Mouse (Mus musculus): Measurements from ENCODE around the gene Sox13. TPM values are rescaled to one million over a fixed set of nuclear protein-coding genes. Genes with fewer than 3 reads are reported as not detected.

Sox13 gene
- total RNA-seq, 4 experiments from 2014 or later, result 4.0 to 8.7 (median 6.7) TPM

- no peak for DNase-seq (ENCODE audit: low spot score in 2 of 2)
These were observed 20.2 kb downstream of the Sox13 start for GRCm38 (mm10) chr1:133404005-133404404.

GRCm38 (mm10) chr1:133400014-133400725, 24.0 kb downstream of the Sox13 start:
- no peak for DNase-seq (ENCODE audit: low spot score in 2 of 2)

DNA sequence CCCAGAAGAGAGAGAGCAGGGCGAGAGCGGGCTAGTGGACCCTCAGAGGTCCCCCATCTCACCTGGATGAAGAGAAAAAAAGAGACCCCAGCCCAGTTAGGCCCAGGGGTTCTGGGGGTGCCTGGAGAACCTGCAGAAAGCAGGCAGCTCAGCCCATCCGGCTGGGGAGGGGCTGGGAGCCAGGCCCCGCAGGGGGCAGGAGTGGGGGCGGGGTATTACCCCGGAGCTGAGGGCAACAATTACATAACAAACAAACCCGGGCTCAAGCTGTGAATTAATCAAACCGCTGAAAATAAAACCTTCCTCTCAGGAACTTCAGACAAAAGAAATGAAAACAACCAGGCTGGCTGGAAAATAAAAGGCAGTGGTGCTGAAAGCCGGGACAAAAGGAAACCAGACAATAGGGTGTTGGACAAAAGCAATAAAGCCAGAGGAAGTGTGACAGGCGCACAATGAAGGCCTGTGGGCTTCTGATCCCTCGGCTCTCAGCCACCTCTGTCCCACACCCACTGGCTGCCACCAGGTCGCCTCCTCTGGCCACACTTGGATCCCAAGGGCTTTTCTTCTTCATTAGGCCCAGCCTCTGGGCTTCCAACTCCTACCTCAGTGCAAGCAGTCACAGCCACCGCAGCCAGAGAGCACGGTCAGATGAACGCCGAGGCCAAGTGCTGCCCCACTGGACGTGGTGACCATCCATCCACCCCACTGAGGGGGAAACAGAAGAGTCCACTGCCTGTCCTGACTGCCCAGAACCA, 26.5 kb downstream of the Sox13 start:
- no peak for DNase-seq (ENCODE audit: low spot score in 2 of 2)

GRCm38 (mm10) chr1:133397094-133397482, 27.1 kb downstream of the Sox13 start:
- no peak for DNase-seq (ENCODE audit: low spot score in 2 of 2)

- DNase-seq (ENCODE audit: low spot score in 2 of 2), result no peak
These were observed 27.5 kb downstream of the Sox13 start for GRCm38 (mm10) chr1:133396693-133397092.

DNA sequence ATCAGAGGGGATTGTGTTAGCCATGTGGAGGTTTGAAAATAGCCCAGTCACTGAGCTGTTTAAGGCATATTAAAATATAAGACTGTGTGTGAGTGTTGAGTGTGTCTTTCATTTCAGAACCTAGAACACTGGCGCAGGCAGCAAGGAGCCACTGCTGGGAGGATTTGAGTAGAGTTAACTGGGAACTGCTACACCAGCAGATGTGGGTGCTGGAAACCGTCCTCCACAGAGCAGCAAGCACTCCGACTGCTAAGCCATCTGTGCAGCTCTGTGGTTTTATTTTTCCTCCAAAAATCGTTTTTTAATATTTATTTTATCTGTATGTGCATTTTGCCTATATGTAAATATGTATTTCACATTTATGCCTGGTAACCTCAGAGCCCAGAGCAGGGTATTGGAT, 29.5 kb downstream of the Sox13 start:
- DNase-seq (ENCODE audit: low spot score in 2 of 2), result no peak

- DNase-seq (ENCODE audit: low spot score in 2 of 2), result no peak
These were observed 36.5 kb downstream of the Sox13 start for GRCm38 (mm10) chr1:133387539-133388268.

DNA sequence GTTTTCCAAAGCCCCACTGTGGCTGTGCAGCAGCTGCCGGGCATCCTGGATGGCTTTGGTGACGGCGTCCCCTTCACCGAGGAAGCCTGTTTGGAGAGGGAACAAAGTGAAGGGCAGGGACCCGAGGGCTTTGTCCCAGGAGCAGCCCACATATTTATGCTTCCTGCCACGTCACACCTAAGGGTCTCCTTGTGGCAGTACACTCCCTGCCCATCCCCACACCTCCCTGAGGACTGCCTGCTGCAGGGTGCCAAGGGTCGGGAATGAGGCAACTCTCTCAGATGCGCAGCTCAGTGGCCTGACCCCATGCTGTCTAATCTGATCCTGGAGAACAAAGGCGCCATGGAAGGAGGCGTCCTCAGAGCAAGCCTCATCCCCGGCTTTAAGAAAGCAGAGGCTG, 38.0 kb downstream of the Sox13 start:
- DNase-seq (ENCODE audit: low spot score in 2 of 2), result no peak

- peak; percentile 35 to 64 for DNase-seq (ENCODE audit: low spot score in 2 of 2)
These were observed 38.7 kb downstream of the Sox13 start for GRCm38 (mm10) chr1:133385506-133385905.

GRCm38 (mm10) chr1:133383157-133383783, 40.9 kb downstream of the Sox13 start:
- DNase-seq (ENCODE audit: low spot score in 2 of 2), result no peak

- DNase-seq (ENCODE audit: low spot score in 2 of 2), result no peak
These were observed 41.5 kb downstream of the Sox13 start for GRCm38 (mm10) chr1:133382552-133383155.

DNA sequence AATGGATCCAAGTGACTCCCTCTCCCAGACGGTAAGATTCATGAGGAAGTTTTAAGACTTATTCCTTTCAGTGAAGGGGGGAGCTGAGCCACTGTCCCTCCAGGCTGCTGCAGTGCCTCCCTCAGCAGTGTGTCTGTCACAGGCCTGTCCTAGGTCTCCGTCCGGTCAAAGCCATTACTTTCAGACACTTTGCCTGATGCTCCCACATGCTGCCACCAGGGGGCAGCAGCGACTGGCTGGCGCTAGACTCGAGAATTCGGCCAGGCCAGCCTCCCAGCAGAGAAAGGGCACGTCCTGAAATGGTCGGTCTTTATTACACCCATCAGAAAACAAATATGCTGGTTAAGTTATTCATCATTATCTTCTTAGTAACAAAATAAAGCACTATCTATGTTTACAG, 42.2 kb downstream of the Sox13 start:
- DNase-seq (ENCODE audit: low spot score in 2 of 2), result no peak

DNA sequence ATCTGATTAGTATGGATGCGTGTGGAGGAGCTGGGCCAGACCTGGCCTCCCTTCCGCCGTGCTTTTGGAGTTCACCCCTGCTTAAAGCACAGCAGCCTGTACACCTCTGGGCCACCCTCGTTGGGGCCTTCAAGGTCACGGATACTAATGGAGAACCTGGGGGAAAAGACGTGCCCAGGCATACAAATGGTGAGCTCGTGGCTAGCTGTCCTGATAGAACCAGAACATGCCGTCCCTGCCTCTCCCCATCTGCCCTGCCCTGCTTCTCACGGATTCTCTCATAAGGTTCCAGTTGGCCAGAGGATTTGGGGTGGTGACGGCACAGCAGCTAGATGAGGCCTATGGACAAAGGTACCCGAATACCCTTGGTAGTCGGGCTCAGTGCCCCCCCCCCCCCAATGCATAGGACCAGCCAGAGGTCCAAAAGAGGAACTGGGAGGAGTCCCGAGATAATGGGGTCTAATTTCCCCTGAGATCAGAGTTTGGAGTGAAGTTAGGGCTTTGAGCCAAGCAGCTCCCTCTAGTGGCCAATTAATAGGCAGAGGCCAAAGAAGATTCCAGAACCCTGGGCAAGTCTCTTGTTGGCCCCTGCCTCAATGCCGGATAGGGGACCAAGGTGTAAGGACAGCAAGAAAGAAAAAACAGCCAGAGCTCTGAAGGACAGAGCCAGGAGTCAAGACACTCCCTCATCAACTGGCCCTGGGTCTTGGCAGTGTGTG, 43.7 kb downstream of the Sox13 start:
- no peak for DNase-seq (ENCODE audit: low spot score in 2 of 2)

- no peak for DNase-seq (ENCODE audit: low spot score in 2 of 2)
These were observed 44.2 kb downstream of the Sox13 start for GRCm38 (mm10) chr1:133379986-133380320.

DNA sequence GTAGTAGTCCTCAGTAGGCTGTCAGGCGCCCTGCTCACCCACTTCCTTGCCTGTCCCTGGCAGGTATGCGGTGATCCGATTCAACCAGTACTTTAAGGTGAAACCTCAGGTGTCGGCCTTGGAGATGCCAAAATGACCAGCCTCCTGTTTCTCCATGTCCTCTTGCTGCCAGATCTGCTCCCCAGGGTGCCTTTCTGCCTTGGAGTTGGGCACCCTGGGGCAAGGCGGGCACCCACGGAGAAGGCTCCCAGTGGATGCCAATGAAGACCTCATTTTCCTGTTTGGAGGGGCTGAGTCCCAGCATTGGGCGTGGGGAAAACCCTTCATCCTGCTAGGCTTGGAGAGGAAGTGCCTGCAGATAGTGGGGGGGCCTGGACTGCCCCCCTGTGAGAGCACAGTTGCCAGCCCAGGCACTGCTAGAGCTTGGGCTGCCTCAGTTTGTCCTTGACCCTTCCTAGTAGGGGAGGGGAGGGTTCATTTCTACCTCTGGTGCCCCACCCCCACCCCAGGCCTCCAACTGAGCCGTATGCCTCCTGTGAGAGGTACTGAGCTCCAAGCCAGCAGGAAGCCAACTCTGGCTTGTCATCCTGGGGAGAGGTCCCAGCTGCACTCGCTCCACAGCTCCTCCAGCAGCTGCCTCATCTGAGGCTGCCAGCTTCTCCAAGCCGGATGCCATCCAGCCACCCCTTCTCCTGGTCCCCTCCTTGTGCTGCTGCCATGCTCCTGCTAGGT, 44.8 kb downstream of the Sox13 start:
- no peak for DNase-seq (ENCODE audit: low spot score in 2 of 2)

- no peak for DNase-seq (ENCODE audit: low spot score in 2 of 2)
These were observed 46.6 kb downstream of the Sox13 start for GRCm38 (mm10) chr1:133377547-133377946.

DNA sequence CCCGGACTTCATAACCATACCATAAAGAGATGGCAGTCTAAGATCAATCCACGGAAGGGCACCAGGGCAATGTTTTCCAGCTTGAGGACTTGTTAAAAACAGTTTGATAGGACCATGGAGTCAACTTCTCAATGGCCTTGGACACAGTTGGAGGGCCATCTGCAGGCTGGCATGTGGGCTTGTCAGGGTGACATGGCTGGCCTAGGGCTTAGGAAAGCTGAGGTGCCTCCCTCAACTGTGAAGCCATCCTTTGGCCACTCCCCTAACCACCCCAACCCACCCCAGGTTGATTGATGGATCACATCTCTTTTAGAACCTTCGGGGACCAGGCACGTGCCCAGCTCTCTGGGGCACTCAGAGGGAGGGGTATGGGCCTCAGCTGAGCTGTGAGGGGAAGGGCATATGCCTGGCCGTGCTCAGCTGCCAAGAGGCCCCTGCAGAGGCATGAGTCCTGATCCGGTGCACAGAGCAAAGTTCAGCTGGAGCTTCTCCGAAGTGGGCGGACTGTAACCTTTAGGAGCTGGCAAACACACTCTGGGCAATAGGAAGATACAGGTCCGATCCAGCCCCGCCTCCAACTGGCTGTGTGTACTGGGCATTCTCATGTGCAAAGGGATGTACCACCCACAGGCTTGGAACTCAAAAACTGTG, 48.4 kb downstream of the Sox13 start:
- no peak for DNase-seq (ENCODE audit: low spot score in 2 of 2)

DNA sequence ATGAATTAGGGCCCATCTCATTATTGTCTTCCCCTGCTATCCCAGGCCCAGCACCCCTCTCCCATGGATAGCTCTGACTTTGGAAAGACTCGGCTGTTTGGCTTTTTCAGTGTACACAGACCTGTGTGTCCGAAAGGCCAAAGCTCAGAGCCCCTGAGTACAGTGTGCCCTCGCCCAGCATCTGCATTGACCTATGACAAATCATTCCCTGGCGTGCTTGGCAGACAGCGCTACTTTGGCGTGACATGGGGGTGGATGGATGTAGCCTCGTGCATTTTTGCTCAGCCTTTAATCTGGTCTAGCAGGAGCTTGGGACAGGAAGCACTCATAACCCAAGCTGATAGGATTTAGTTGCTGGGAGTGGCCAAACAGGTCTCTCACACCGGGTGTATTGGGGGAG, 52.1 kb downstream of the Sox13 start:
- no peak for DNase-seq (ENCODE audit: low spot score in 2 of 2)

- DNase-seq (ENCODE audit: low spot score in 2 of 2), result no peak
These were observed 52.7 kb downstream of the Sox13 start for GRCm38 (mm10) chr1:133371431-133371830.

GRCm38 (mm10) chr1:133370352-133370751, 53.8 kb downstream of the Sox13 start:
- no peak for DNase-seq (ENCODE audit: low spot score in 2 of 2)
